In genomic region chr3:146433681-146434350, GRCm38 (mm10) we compare ENCODE assay signal across 26 mouse cellular contexts. TPM values are rescaled to one million over a fixed set of nuclear protein-coding genes. Genes with fewer than 3 reads are reported as not detected.
DNase-seq lines count a peak whose midpoint lies in the region; ATAC-seq lines count a peak whose summit lies in the region.
"Had no signal": no experiment of that assay in that cellular context is flagged by ENCODE, and none has a peak within 500 bp of the region (broad histone marks: within the 10 kb centered on the region; RNA-seq: fewer than 3 reads in every experiment).

No protein-coding gene starts in this region.

- H3K4me1 ChIP-seq in heart, embryonic 15.5 days (replicated peaks): peaks cover 5% of the 10 kb centered on the region; the same call in 1 of the 2 replicates
- H3K4me1 ChIP-seq in heart, embryonic 11.5 days (ENCODE audit: control insufficient read depth, insufficient read depth, low read length): no peaks in the 10 kb centered on the region
- H3K4me1 ChIP-seq: heart, embryonic 13.5 days; intestine, embryonic 15.5 days; limb, embryonic 10.5 days; neural tube, embryonic 13.5 days had no signal

- H3K4me3 ChIP-seq in heart, embryonic 15.5 days: no peak overlapping the region
- no peak overlapping the region for H3K4me3 ChIP-seq in heart, embryonic 11.5 days (ENCODE audit: low read depth, low read length)
- H3K4me3 ChIP-seq: heart, embryonic 13.5 days; intestine, embryonic 15.5 days; limb, embryonic 10.5 days; myocyte; neural tube, embryonic 13.5 days had no signal

- peak; percentile 55 to 64 for DNase-seq in cerebellum, postnatal 10 days
- DNase-seq in cerebellum, postnatal 4 days (ENCODE audit: low spot score in 2 of 2): no peak
- peak; percentile 34 for DNase-seq in left cerebral cortex, postnatal 4 days
- DNase-seq in left cerebral cortex, adult 18-20 months (ENCODE audit: low spot score in 2 of 2): no peak
- DNase-seq in urinary bladder, adult 2 months (ENCODE audit: low spot score): peak; percentile 10
- DNase-seq in urinary bladder, postnatal 25 days (ENCODE audit: low spot score): no peak
- DNase-seq: adrenal gland, adult 8-10 months; cerebellum, adult 18-20 months; cerebellum, postnatal 25 days; embryo, embryonic 11 days; gastrocnemius, postnatal 36 days; kidney, adult 8-10 months; kidney, postnatal 10 days; lung, embryonic 14.5 days; midbrain, embryonic 14.5 days; retina, postnatal 1 day; thymus, postnatal 14 days had no signal

- H3K4me2 ChIP-seq in heart, embryonic 15.5 days: no peak overlapping the region
- H3K4me2 ChIP-seq in heart, embryonic 11.5 days: no peak overlapping the region
- H3K4me2 ChIP-seq: heart, embryonic 13.5 days; hindbrain, embryonic 14.5 days; intestine, embryonic 15.5 days; lung, embryonic 14.5 days; neural tube, embryonic 13.5 days had no signal

- H3K9me3 ChIP-seq in heart, embryonic 15.5 days (replicated peaks): no peaks in the 10 kb centered on the region
- no peaks in the 10 kb centered on the region for H3K9me3 ChIP-seq in heart, embryonic 11.5 days (replicated peaks; ENCODE audit: control insufficient read depth, low read length)
- H3K9me3 ChIP-seq: heart, embryonic 13.5 days; intestine, embryonic 15.5 days; limb, embryonic 10.5 days; neural tube, embryonic 13.5 days had no signal

- intact Hi-C loops in left cerebral cortex, postnatal 4 days (cut with DNase I): no loop called here

- no peaks in the 10 kb centered on the region for H3K27me3 ChIP-seq in heart, embryonic 15.5 days
- H3K27me3 ChIP-seq in heart, embryonic 11.5 days (ENCODE audit: control insufficient read depth, insufficient read depth, low read length): no peaks in the 10 kb centered on the region
- H3K27me3 ChIP-seq: heart, embryonic 13.5 days; intestine, embryonic 15.5 days; neural tube, embryonic 13.5 days had no signal

- no peak overlapping the region for H3K9ac ChIP-seq in heart, embryonic 15.5 days
- no peak overlapping the region for H3K9ac ChIP-seq in heart, embryonic 11.5 days (ENCODE audit: low read depth, low read length)
- H3K9ac ChIP-seq: heart, embryonic 13.5 days; hindbrain, embryonic 14.5 days; intestine, embryonic 15.5 days; lung, embryonic 14.5 days; neural tube, embryonic 13.5 days had no signal

- 70% methylated on average over 14 of the region's 14 CpGs for WGBS in heart, embryonic 15.5 days
- 88% methylated on average over 14 of the region's 14 CpGs for WGBS in heart, embryonic 11.5 days (ENCODE audit: insufficient replicate concordance)

- ATAC-seq in heart, embryonic 15.5 days (replicated peaks; ENCODE audit: insufficient number of reproducible peaks, insufficient read depth, low FRiP score, low read depth): no peak; the same call in 1 of the 2 replicates
- no peak for ATAC-seq in heart, embryonic 11.5 days (replicated peaks; ENCODE audit: insufficient number of reproducible peaks, low FRiP score, low TSS enrichment)
- ATAC-seq: activated CD4-positive, CD25-positive, alpha-beta regulatory T cell, adult 4 months had no signal

- H3K27ac ChIP-seq in heart, embryonic 15.5 days: 0 out of 2 replicates have a peak overlapping the region, but pooled peaks have one; percentile 46
- no peak overlapping the region for H3K27ac ChIP-seq in heart, embryonic 11.5 days (ENCODE audit: low read depth, low read length)
- H3K27ac ChIP-seq: heart, embryonic 13.5 days; hindbrain, embryonic 14.5 days; intestine, embryonic 15.5 days; limb, embryonic 10.5 days; neural tube, embryonic 13.5 days had no signal

- H3K36me3 ChIP-seq in heart, embryonic 15.5 days: peaks cover 37% of the 10 kb centered on the region; the same call in 1 of the 2 replicates
- H3K36me3 ChIP-seq in heart, embryonic 11.5 days (ENCODE audit: control insufficient read depth, insufficient read depth, low read length): peaks cover 15% of the 10 kb centered on the region; the same call in 1 of the 2 replicates

RNA-seq across cellular contexts. Expression of gene Ctbs, which starts 15.8 kb away (rescaled TPM):
- 7.5 and 8.6 TPM in 2 replicates for polyA plus RNA-seq in heart, embryonic 15.5 days (2015; fragmentation: Nextera tagmentation; extraction: Ambion mirVana)
- polyA plus RNA-seq in heart, embryonic 11.5 days (2014; fragmentation: Nextera tagmentation; extraction: Ambion mirVana): 10.8 and 12.5 TPM in 2 replicates
- 1 to 10 TPM; 4.7 to 5.9 TPM for total RNA-seq in left cerebral cortex, postnatal 4 days (2021)
- total RNA-seq in left cerebral cortex, adult 18-20 months (2021): 1 to 10 TPM; 6.5 to 7.5 TPM
- 6.2 and 6.7 TPM in 2 replicates for polyA plus RNA-seq in urinary bladder, adult 2 months (2012; rRNA removed)

RNA-seq across cellular contexts. Expression of gene Ssx2ip, which starts 29.4 kb away (rescaled TPM):
- polyA plus RNA-seq in heart, embryonic 15.5 days (2015; fragmentation: Nextera tagmentation; extraction: Ambion mirVana): 15.5 and 20.1 TPM in 2 replicates
- 29.7 and 32.1 TPM in 2 replicates for polyA plus RNA-seq in heart, embryonic 11.5 days (2014; fragmentation: Nextera tagmentation; extraction: Ambion mirVana)
- total RNA-seq in left cerebral cortex, postnatal 4 days (2021): 10 to 100 TPM; 80.7 to 81.5 TPM
- total RNA-seq in left cerebral cortex, adult 18-20 months (2021): 10 to 100 TPM; 91.0 to 96.5 TPM
- 10.9 and 13.8 TPM in 2 replicates for polyA plus RNA-seq in urinary bladder, adult 2 months (2012; rRNA removed)

Comparison
In these comparisons a context has a peak if more than half of its experiments do, and no peak if none do; other contexts are left out.
1. DNase-seq: peak in cerebellum, postnatal 10 days (2 of 2), left cerebral cortex, postnatal 4 days (single experiment) and urinary bladder, adult 2 months (single experiment); none in cerebellum, postnatal 4 days (0 of 2), left cerebral cortex, adult 18-20 months (0 of 2) and urinary bladder, postnatal 25 days (single experiment).